In genomic region chr10:73725566-73726240, GRCm38 (mm10) we compare ENCODE assay signal across 14 mouse cellular contexts.
"Had no signal": no experiment of that assay in that cellular context is flagged by ENCODE, and none has a peak within 500 bp of the region (broad histone marks: within the 10 kb centered on the region; RNA-seq: fewer than 3 reads in every experiment).

No protein-coding gene starts in this region.

- H3K27me3 ChIP-seq: liver, embryonic 12.5 days; lung, embryonic 15.5 days; midbrain, embryonic 12.5 days; neural tube, embryonic 12.5 days had no signal

- H3K36me3 ChIP-seq: liver, embryonic 12.5 days; lung, embryonic 15.5 days; midbrain, embryonic 10.5 days; midbrain, embryonic 12.5 days; neural tube, embryonic 12.5 days had no signal

- H3K4me2 ChIP-seq: liver, embryonic 12.5 days; lung, embryonic 15.5 days; midbrain, embryonic 12.5 days; neural tube, embryonic 12.5 days had no signal

- H3K27ac ChIP-seq: liver, embryonic 12.5 days; liver, embryonic 14.5 days; lung, embryonic 15.5 days; midbrain, embryonic 10.5 days; midbrain, embryonic 12.5 days; neural tube, embryonic 12.5 days had no signal

- H3K9me3 ChIP-seq: liver, embryonic 12.5 days; lung, embryonic 15.5 days; midbrain, embryonic 10.5 days; midbrain, embryonic 12.5 days; neural tube, embryonic 12.5 days had no signal

- H3K4me3 ChIP-seq: liver, embryonic 12.5 days; lung, embryonic 15.5 days; midbrain, embryonic 10.5 days; midbrain, embryonic 12.5 days; neural tube, embryonic 12.5 days had no signal

- H3K9ac ChIP-seq: liver, embryonic 12.5 days; liver, embryonic 14.5 days; lung, embryonic 15.5 days; midbrain, embryonic 12.5 days; neural tube, embryonic 12.5 days had no signal

- ATAC-seq: liver, embryonic 12.5 days; midbrain, embryonic 16.5 days had no signal

- H3K4me1 ChIP-seq: liver, embryonic 12.5 days; lung, embryonic 15.5 days; midbrain, embryonic 10.5 days; midbrain, embryonic 12.5 days; neural tube, embryonic 12.5 days had no signal

- DNase-seq: lung, adult 18-20 months; lung, postnatal 10 days; lung, postnatal 4 days; midbrain, embryonic 14.5 days; right cerebral cortex, postnatal 14 days; thymus, adult 2 months; thymus, postnatal 36 days had no signal
